Mouse (Mus musculus) neural tube, embryonic 15.5 days (tissue): Measurements from ENCODE around the gene Zmiz1. TPM values are rescaled to one million over a fixed set of nuclear protein-coding genes. Genes with fewer than 3 reads are reported as not detected.

Source experiments
- ATAC-seq: fragments of 200-750 bp; cut with Nextera tagmentation; 2 replicates; pipeline ENCODE4 v1.8.0; 2017; ENCODE audit warnings: mild to moderate bottlenecking, moderate TSS enrichment, moderate library complexity; ENCODE audit not compliant: low FRiP score
- H3K27ac ChIP-seq: fragments of 300-500 bp; sonication (generic); replicated peaks from 2 replicates; pipeline ENCODE4 v1.5.1; 2015; ENCODE audit warnings: mild to moderate bottlenecking, inconsistent platforms
- H3K27me3 ChIP-seq: fragments of 300-500 bp; sonication (generic); replicated peaks from 2 replicates; pipeline ENCODE4 v1.6.1; 2015; ENCODE audit warnings: inconsistent platforms
- H3K36me3 ChIP-seq: fragments of 300-500 bp; sonication (generic); 2 replicates; pipeline ENCODE4 v1.6.1; 2015; ENCODE audit warnings: inconsistent platforms
- H3K4me1 ChIP-seq: fragments of 300-500 bp; sonication (generic); 2 replicates; pipeline ENCODE4 v1.6.1; 2015; ENCODE audit warnings: inconsistent platforms
- H3K4me2 ChIP-seq: fragments of 300-500 bp; sonication (generic); 2 replicates; pipeline ENCODE4 v1.6.1; 2015; ENCODE audit warnings: inconsistent platforms, mild to moderate bottlenecking, moderate library complexity
- H3K4me3 ChIP-seq: fragments of 300-500 bp; sonication (generic); replicated peaks from 2 replicates; pipeline ENCODE4 v1.5.1; 2015; ENCODE audit warnings: mild to moderate bottlenecking, inconsistent platforms
- H3K9ac ChIP-seq: fragments of 300-500 bp; sonication (generic); replicated peaks from 2 replicates; pipeline ENCODE4 v1.6.1; 2015; ENCODE audit warnings: mild to moderate bottlenecking, inconsistent platforms
- H3K9me3 ChIP-seq: fragments of 300-500 bp; sonication (generic); replicated peaks from 2 replicates; pipeline ENCODE4 v1.6.1; 2016; ENCODE audit warnings: inconsistent platforms
- WGBS: fragments of 180-500 bp; shearing (Covaris S2); methylation state at CpG from one replicate; pipeline ENCODE4 v1.1.7; 2015; ENCODE audit warnings: mixed read lengths; 5-methylcytosine and 5-hydroxymethylcytosine counted together
- polyA plus RNA-seq: library from polyadenylated mRNA; unstranded; fragments of >200 nt; fragmentation: Nextera tagmentation; extraction: Ambion mirVana; gene quantifications from 2 replicates; pipeline ENCODE4 v1.2.1, GENCODE M21; 2015

Gene Zmiz1
- polyA plus RNA-seq, 1 experiment from 2014 or later, result 54.7 TPM

GRCm38 (mm10) chr14:25559907-25560306 is 100.9 kb downstream of the Zmiz1 start:
- no peaks in the 10 kb centered on the region for H3K9me3 ChIP-seq
- 87% methylated on average over 5 of the region's 5 CpGs for WGBS
- H3K36me3 ChIP-seq, result no peaks in the 10 kb centered on the region
- no peaks in the 10 kb centered on the region for H3K27me3 ChIP-seq
- no peak for ATAC-seq
- H3K4me1 ChIP-seq, result peaks cover 85% of the 10 kb centered on the region
- no peak overlapping the region for H3K4me2 ChIP-seq
- H3K4me3 ChIP-seq, result no peak overlapping the region
- H3K9ac ChIP-seq, result no peak overlapping the region
- no peak overlapping the region for H3K27ac ChIP-seq

DNA sequence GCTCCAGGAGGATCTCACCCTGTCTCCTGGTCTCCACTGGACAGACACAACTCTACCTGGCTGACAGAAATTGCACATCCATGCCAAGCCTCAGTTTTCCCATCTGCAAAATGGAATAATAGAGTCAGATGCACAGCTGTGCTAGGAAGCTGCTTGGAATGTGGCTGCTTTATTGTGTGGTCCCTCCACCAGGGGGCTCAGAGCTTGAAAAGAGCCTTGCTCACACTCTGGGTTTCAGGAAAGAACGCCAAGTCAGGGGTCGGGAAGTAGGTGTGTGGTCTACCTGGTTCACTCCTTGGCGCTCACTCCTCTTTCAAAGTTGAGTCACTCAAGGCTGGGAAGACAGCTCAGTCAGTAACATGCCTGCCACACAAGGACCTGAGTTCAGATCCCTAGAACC is 101.9 kb downstream of the Zmiz1 start:
- H3K9ac ChIP-seq, result no peak overlapping the region
- H3K4me3 ChIP-seq, result no peak overlapping the region
- no peak overlapping the region for H3K27ac ChIP-seq
- H3K9me3 ChIP-seq, result no peaks in the 10 kb centered on the region
- H3K4me2 ChIP-seq, result no peak overlapping the region
- H3K27me3 ChIP-seq, result no peaks in the 10 kb centered on the region
- no peak for ATAC-seq
- peaks cover 85% of the 10 kb centered on the region for H3K4me1 ChIP-seq
- 87% methylated on average over 3 of the region's 3 CpGs for WGBS
- no peaks in the 10 kb centered on the region for H3K36me3 ChIP-seq

GRCm38 (mm10) chr14:25561716-25562115 is 102.7 kb downstream of the Zmiz1 start:
- peaks cover 82% of the 10 kb centered on the region for H3K4me1 ChIP-seq
- H3K9ac ChIP-seq, result no peak overlapping the region
- no peak overlapping the region for H3K4me2 ChIP-seq
- H3K27me3 ChIP-seq, result no peaks in the 10 kb centered on the region
- WGBS, result 79% methylated on average over 1 of the region's 1 CpGs
- H3K4me3 ChIP-seq, result no peak overlapping the region
- no peaks in the 10 kb centered on the region for H3K36me3 ChIP-seq
- H3K27ac ChIP-seq, result peak overlapping the region; percentile 20; the same call in 1 of the 2 replicates
- H3K9me3 ChIP-seq, result no peaks in the 10 kb centered on the region
- no peak for ATAC-seq

DNA sequence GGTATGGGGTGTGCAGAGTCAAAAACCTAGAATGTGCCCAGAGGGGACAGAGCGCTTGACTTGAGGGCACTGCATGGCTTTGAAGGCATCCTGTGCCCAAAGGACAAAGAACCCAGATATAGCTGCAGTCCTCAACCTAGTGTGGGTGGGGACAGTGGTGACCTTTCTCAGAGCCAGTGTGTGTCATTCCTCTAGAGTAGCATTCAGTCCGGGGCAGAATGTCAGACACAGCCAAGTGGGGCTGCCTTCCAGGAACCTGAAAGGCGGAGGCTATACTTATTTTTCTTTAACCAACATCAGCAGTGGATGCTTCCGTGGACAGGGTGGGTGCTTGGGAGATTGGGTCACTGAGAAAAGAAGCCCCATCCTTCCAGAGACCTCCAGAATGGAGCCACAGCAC is 103.5 kb downstream of the Zmiz1 start:
- H3K27me3 ChIP-seq, result no peaks in the 10 kb centered on the region
- H3K9ac ChIP-seq, result no peak overlapping the region
- WGBS, result 84% methylated on average over 4 of the region's 4 CpGs
- ATAC-seq, result no peak
- no peaks in the 10 kb centered on the region for H3K9me3 ChIP-seq
- peaks cover 75% of the 10 kb centered on the region for H3K4me1 ChIP-seq
- H3K4me3 ChIP-seq, result no peak overlapping the region
- no peak overlapping the region for H3K4me2 ChIP-seq
- peak overlapping the region; percentile 20 for H3K27ac ChIP-seq
- H3K36me3 ChIP-seq, result no peaks in the 10 kb centered on the region

GRCm38 (mm10) chr14:25562909-25563308 is 103.9 kb downstream of the Zmiz1 start:
- Histone ChIP-seq H3K36me3 (no peaks in the 10 kb centered on the region), H3K9ac (no peak overlapping the region), H3K4me2 (no peak overlapping the region), H3K27me3 (no peaks in the 10 kb centered on the region), H3K4me3 (no peak overlapping the region), H3K9me3 (no peaks in the 10 kb centered on the region), H3K27ac (peak overlapping the region; percentile 20; the same call in 1 of the 2 replicates), H3K4me1 (peaks cover 70% of the 10 kb centered on the region)
- 66% methylated on average over 7 of the region's 7 CpGs for WGBS
- no peak for ATAC-seq

DNA sequence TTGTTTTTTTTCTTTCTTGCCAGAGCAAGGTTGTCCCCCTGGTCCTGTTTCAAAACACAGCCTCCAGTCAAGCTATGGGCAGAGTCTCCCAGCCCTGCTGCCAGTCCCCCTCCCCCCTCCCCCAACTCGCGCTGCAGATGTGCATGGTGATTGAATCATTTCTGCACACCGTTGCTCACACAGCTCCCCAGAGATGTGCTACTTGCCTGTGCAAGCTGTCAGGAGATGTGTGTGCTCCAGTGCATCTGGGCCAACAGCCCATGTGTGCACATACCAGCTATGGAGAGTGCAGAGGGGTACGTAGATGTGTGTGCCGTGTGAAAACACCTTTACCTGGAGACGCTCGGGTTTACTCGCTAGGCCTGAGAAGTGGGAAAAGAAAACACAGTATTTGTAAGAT is 105.6 kb downstream of the Zmiz1 start:
- Histone ChIP-seq H3K9me3 (no peaks in the 10 kb centered on the region), H3K4me2 (no peak overlapping the region), H3K36me3 (no peaks in the 10 kb centered on the region), H3K9ac (0 out of 2 replicates have a peak overlapping the region, but pooled peaks have one; percentile 10), H3K4me3 (no peak overlapping the region), H3K4me1 (peaks cover 58% of the 10 kb centered on the region), H3K27me3 (no peaks in the 10 kb centered on the region), H3K27ac (peak overlapping the region; percentile 72)
- 38% methylated on average over 8 of the region's 8 CpGs for WGBS
- ATAC-seq, result 0 out of 2 replicates have a peak, but pooled peaks have one; percentile 19

- Histone ChIP-seq H3K9me3 (no peaks in the 10 kb centered on the region), H3K36me3 (no peaks in the 10 kb centered on the region), H3K4me1 (peaks cover 52% of the 10 kb centered on the region), H3K27ac (peak overlapping the region; percentile 72), H3K4me2 (no peak overlapping the region), H3K4me3 (no peak overlapping the region), H3K27me3 (no peaks in the 10 kb centered on the region), H3K9ac (no peak overlapping the region)
- peak; percentile 78 for ATAC-seq
- 20% methylated on average over 11 of the region's 11 CpGs for WGBS
Observed at GRCm38 (mm10) chr14:25565344-25566088, 106.5 kb downstream of the Zmiz1 start.

GRCm38 (mm10) chr14:25567245-25567644 is 108.3 kb downstream of the Zmiz1 start:
- no peak for ATAC-seq
- Histone ChIP-seq H3K27me3 (no peaks in the 10 kb centered on the region), H3K4me3 (no peak overlapping the region), H3K9me3 (no peaks in the 10 kb centered on the region), H3K4me1 (peaks cover 40% of the 10 kb centered on the region), H3K4me2 (no peak overlapping the region), H3K36me3 (peaks cover 6% of the 10 kb centered on the region), H3K9ac (no peak overlapping the region), H3K27ac (no peak overlapping the region)
- WGBS, result 58% methylated on average over 3 of the region's 3 CpGs

- Histone ChIP-seq H3K27me3 (no peaks in the 10 kb centered on the region), H3K4me1 (peaks cover 36% of the 10 kb centered on the region), H3K36me3 (peaks cover 12% of the 10 kb centered on the region), H3K27ac (no peak overlapping the region), H3K4me2 (no peak overlapping the region), H3K9me3 (no peaks in the 10 kb centered on the region), H3K9ac (no peak overlapping the region), H3K4me3 (no peak overlapping the region)
- WGBS, result 94% methylated on average over 2 of the region's 2 CpGs
- ATAC-seq, result no peak
Observed at GRCm38 (mm10) chr14:25567837-25568236, 108.9 kb downstream of the Zmiz1 start.

DNA sequence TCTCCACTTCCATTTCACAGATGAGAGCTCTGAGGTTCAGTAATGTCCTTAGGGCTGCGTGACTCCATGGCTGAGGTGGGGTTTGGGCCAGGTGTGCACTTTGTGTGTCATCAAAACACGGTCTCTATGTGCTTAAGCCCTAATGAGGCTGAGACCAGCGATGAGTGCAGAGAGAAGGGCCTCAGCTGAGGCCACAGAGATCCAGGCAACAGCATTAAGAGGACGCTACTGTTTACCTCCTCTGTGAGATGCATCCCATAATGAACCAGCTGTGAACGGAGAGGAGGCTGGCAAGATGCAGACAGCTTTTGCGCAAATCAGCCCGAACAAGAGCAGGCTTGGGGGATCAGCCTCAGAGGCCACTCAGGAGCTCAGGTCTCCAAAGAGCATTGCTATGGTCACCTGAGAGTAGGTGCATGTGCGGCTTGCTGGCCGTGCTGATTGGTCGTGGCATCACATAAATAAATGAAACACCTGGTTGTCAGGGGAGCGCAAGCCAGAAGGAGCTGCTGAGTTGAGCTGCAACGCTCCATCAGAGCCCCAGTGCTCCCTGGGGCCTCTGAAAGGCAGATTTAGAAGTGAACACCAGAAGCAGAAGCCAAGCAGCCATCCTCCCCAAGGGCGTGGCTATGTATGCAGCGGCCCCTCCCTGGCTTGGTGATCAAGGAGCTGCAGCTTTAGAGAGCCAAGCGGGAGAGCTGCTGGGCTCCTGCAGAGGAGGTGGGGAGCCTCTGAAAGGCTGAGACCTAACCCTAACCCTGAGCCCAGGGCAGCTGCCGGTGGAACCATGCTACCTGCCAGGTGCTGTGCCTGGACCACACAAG is 115.3 kb downstream of the Zmiz1 start:
- no peak overlapping the region for H3K4me3 ChIP-seq
- H3K4me1 ChIP-seq, result peaks cover 51% of the 10 kb centered on the region
- H3K4me2 ChIP-seq, result no peak overlapping the region
- peaks cover 37% of the 10 kb centered on the region for H3K36me3 ChIP-seq
- ATAC-seq, result peak; percentile 71
- H3K27ac ChIP-seq, result peak overlapping the region; percentile 82
- H3K27me3 ChIP-seq, result no peaks in the 10 kb centered on the region
- no peaks in the 10 kb centered on the region for H3K9me3 ChIP-seq
- no peak overlapping the region for H3K9ac ChIP-seq
- WGBS, result 27% methylated on average over 16 of the region's 16 CpGs

DNA sequence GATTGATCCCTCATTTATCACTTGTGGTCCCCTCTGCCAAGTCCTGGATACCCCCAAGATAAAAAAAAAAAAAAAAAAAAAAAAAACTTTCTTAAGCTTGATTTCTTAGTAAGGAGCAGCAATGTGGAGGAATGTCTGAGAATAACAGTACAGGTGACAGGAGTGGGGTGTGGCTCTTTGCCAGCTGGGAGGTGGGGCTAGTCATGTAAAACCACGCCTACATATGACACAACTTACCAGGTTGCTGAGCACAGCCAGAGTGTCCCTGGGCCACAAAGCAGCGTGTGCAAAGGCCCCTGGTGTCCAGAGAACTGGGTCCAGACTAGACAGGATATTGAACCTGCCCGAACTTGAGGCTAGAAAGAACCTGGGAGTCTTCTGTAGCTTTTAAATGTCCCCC is 117.7 kb downstream of the Zmiz1 start:
- H3K27me3 ChIP-seq, result no peaks in the 10 kb centered on the region
- 91% methylated on average over 3 of the region's 3 CpGs for WGBS
- H3K9ac ChIP-seq, result no peak overlapping the region
- H3K4me3 ChIP-seq, result no peak overlapping the region
- peak overlapping the region; percentile 24; the same call in 1 of the 2 replicates for H3K27ac ChIP-seq
- no peaks in the 10 kb centered on the region for H3K9me3 ChIP-seq
- ATAC-seq, result no peak
- H3K36me3 ChIP-seq, result peaks cover 54% of the 10 kb centered on the region
- H3K4me2 ChIP-seq, result no peak overlapping the region
- peaks cover 68% of the 10 kb centered on the region for H3K4me1 ChIP-seq

DNA sequence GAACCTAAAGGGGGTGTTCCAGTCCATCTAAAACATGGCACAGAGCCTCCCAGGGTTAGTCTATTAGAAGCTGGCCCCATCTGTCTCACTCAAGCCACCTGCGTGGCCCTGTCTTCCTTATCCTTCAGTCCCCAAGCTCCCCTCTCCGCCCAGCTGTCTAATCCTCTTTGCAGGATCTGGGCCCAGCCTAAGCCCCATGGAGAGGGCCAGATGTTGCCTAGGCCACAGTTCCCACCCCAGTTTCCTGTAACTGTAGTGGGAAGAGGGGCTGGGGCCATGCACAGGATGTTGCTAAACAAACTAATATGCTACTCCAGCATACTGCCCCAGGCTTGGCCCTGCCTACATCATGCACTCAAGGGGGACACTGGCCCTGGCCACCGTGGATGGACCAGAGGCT is 118.4 kb downstream of the Zmiz1 start:
- Histone ChIP-seq H3K9ac (no peak overlapping the region), H3K27ac (no peak overlapping the region), H3K27me3 (no peaks in the 10 kb centered on the region), H3K4me1 (peaks cover 64% of the 10 kb centered on the region), H3K9me3 (no peaks in the 10 kb centered on the region), H3K4me3 (no peak overlapping the region), H3K36me3 (peaks cover 55% of the 10 kb centered on the region), H3K4me2 (no peak overlapping the region)
- 54% methylated on average over 3 of the region's 3 CpGs for WGBS
- no peak for ATAC-seq
